Mouse (Mus musculus) liver, postnatal 0 days (tissue): ENCODE data around the gene Slc24a2.

Source experiments
- CTCF ChIP-seq: sonication (generic); IDR thresholded peaks from 2 replicates; pipeline ENCODE4 v1.5.1; 2016; ENCODE audit warnings: antibody characterized with exemption, low read depth
- EP300 ChIP-seq: IDR thresholded peaks from 2 replicates; pipeline ENCODE4 v1.6.1; 2016; ENCODE audit warnings: antibody characterized with exemption, low read depth, mild to moderate bottlenecking

DNA sequence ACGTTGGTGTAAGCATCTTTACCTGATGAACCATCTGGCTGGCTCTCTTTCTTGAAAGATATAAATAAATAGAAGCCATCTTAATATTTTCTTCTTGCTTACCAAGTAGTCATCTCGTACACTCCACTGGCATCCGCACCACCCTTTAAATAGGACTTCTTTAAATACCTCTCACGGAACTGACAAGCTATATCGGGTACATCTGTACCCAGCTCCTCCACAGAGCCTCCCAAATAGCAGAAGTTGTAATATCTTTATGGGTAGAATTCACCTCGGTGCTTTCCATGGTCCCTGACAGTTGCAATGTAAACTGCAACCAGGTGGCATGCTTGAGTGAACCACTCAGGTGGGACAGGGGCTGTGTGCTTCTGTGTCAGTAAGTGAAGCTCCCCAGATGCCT, 149.0 kb downstream of the Slc24a2 start:
- TF ChIP-seq CTCF (no peak), EP300 (no peak)
